Mouse (Mus musculus): ENCODE measurements at regions not wholly inside any gene's neighbourhood (a gene's known extent, or its start where the extent isn't known, plus 50 kb on each side); places are given as distances from the start of the nearest gene placed in this dataset.

DNA sequence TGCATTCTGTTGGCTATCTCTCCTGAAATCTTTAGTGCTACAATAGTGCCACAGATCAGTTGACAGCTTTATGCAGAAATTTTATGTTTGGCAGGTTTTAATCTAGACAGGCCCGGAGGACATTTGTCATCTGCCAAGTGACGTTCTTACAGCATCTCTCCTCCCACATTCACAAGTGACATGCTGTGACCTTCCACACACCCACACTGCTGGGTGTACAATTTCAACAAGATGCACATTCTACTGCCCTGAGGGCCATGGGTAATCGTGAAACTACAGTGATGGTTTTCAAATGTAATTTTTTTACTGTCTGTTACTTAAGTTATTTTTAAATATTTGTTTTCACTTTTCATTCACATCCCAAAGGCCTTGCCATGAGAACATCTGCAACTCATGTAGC lies 639.2 kb upstream of the Gm11114 start:
- no peak for DNase-seq (ENCODE audit: low spot score in 2 of 2)

DNA sequence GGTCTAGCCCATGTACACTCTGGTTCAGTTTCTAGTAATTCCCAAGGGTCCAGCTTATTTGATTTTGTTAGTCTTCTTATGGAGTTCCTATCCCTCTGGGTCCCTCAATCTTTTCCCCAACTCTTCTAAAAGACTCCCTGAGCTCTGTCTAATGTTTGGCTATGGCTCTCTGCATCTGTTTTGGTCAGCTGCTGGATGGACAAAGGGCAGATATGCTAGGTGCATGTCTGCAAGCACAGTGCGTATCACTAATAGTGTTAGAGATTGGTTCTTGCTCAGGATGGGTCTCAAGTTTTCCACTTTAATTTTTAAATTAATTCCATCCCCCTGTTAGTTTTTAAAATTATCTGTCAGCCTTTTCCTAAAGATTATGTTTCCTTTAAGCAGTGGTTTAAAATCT lies 634.2 kb upstream of the Gm11114 start:
- no peak for DNase-seq (ENCODE audit: low spot score in 2 of 2)

DNA sequence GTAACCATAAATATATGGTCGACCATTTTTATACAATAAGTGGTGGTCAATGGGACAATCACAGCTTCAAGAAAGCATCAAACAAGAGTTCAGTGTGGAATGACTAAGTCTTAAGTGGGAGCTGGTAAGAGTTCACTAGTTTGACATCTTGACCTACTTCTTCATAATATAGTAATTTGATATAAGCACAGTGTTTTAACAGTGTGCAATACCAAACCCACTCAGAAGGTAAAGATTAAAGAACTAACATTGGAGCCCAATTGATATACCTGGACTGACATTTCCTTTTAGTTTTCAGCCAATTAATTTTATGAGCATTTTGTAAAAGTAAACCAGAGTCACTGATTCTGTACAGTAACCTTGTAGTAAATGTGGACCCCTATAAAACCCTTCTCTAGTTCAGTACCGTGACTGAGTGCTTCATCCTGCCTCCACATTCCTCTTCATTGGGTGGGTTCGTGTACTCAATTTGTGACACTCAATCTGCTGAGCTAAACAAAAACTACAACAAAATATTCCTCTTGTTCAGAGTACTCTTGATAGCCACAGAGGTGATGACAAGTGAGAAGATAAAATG lies 593.9 kb upstream of the Gm11114 start:
- DNase-seq (ENCODE audit: low spot score in 2 of 2), result no peak

DNA sequence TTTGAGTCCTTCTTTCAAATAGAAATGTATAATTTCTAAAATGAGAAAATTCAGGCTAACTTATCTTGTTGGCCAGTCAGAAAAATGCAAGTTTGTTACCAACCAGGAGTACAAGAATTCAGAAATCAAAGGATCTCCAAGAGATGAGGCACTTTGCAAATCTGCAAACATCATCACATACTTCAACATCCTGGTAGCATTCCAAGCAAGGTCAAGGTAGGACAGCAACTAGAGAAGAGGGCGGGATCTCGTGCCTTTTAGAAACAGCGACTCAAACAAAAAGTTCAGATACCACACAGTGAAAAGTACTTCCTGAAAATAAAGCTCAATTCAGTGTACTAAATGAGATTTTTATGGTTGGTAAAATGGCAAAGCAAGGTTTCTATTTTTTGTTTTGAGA lies 593.2 kb upstream of the Gm11114 start:
- no peak for DNase-seq (ENCODE audit: low spot score in 2 of 2)

DNA sequence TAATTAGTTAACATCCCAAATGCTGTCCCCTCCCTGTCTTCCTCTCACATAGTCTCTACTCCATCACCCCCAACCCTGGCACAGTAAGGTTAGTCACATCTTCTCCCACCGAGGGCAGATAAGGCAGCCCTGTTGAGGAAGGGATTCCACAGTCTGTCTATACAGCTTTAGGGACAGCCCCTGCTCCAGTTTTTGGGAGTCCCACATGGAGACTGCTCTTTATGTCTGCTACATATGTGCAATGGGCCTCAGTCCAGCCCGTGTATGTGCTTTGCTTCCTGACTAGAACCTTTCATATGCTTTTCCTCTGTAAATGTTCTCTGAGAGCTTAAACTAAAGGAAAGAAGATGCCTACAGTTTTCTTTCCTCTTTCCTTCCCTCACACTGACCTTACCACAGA lies 592.1 kb upstream of the Gm11114 start:
- no peak for DNase-seq (ENCODE audit: low spot score in 2 of 2)

DNA sequence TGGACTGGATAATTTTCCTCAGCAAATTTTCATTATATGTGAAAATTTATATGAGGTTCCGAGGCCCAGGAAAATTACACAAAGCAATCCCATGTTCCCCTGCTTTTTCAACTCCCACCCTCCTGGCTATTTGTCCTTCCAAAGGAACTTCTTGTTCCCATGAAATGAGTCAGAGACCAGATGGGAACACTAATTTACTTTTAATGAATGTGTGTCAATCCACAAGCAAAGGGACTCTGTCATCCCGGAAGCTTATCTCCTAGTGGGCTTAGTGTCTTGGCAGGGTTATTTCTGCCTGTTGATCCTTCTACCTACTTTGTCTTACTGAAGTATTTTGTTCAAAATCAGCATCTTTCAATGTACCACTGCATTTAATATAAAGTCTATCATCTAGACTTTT lies 573.3 kb upstream of the Gm11114 start:
- no peak for DNase-seq (ENCODE audit: low spot score in 2 of 2)

DNA sequence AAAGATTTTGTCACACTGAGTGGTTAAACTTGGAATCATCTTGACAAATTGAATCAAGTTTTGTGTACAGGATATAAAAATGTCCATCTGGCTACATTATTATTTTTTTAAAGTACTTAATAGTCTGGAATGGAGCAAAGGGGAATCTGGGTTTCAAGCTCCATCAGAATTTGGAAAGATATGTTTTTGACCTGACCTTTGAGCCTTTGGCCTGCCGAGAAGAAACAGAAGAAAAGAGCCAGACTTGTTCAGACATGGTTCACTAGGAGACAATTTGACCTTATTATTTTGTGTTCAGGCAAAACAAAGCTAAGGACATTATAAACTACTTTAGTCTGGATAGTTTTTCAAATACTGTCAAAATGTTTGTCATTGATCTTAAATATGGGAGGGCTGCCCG lies 572.2 kb upstream of the Gm11114 start:
- no peak for DNase-seq (ENCODE audit: low spot score in 2 of 2)

DNA sequence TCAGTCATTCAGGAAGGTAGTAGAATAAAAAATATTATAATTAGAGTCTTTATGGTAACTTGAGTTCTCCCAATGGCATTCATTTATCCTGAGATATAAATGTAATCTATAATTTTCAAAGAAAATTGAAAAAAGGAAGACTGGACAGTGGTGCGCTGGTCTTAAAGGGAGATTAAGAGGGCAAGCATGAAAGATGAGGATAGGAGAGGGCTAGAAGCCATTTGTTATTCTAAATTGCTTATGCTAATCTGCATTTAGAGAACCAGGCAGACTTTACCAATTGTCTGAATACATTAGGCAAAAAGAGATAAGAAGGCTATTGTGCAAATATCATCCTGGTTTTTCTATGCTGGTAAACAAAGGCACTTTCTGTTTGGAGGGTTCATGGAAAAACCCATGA lies 558.2 kb upstream of the Gm11114 start:
- DNase-seq (ENCODE audit: low spot score in 2 of 2), result no peak

DNA sequence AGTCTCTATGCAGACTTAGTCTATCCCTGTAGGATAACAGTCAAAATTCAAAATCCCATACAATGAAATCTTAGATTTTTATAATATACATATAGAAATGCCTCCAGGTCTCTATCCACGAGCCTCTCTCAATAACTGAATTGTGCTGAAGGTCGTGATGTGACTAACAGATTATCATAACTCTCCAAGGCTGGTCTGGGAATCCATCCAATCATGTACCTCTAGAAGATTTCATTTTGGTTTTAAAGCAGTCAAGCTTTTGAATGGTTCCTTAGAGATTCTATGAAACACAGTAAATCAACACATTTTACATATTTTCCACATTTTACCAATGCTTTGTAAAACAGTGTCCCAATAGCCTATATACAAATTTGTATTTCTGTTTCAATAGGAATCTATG lies 557.7 kb upstream of the Gm11114 start:
- no peak for DNase-seq (ENCODE audit: low spot score in 2 of 2)

DNA sequence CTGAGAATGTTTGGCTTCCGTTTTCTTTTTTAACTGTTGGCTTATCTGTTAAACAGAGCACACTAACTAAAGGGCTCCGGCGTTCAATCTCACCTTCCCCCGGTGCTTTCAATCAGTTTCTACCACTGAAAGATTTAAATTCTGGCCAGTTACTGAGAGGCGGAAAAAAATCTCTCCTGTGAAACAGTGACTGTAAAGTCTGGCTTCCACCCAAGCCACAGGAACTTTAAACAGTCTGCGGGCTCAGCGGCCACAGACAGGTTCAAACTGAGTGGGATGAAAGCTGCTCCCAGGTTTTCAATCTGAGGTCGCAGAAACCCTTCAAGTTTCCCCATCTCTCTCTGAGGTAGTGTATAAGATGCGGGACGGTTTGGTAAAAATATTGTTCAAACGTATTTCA lies 538.2 kb upstream of the Gm11114 start:
- DNase-seq (ENCODE audit: low spot score in 2 of 2), result no peak

DNA sequence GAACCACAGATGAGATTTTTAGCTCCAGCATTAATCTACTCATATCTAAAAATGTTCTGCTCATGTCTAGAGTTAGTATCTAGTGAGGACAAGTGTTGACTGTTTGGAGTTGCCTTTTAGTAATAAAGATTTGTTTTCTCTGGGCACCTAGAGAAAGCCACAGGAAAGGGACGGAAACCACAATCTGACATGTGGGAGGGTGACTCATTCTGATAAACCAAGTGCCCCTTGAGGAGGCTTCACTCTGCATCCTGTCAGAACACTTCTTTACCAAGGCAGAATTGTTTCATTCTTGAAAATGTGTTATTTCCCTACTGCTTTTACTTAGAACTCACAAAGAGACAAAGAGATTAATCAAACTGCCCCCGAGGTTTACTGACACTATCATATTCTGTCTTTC lies 537.4 kb upstream of the Gm11114 start:
- DNase-seq (ENCODE audit: low spot score in 2 of 2), result no peak

DNA sequence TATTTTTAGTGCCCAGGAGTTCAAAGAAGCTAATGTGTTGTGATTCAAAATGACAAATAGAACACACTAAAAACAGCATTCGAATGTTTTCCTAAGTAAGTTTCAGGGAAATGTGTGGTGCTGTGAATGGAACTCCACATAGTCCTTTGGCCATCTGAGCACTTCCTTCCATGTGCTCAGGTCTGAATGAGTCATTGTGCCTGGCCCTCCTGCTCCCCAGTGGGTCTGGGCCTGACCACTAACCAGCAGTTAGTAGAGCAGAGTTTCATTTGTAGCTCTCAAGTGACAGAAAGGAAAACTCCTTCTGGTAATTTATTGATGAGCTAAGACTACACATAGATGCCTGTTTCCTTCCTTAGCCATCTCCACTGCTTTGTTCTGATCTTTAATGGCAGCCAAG lies 533.4 kb upstream of the Gm11114 start:
- no peak for DNase-seq (ENCODE audit: low spot score in 2 of 2)

DNA sequence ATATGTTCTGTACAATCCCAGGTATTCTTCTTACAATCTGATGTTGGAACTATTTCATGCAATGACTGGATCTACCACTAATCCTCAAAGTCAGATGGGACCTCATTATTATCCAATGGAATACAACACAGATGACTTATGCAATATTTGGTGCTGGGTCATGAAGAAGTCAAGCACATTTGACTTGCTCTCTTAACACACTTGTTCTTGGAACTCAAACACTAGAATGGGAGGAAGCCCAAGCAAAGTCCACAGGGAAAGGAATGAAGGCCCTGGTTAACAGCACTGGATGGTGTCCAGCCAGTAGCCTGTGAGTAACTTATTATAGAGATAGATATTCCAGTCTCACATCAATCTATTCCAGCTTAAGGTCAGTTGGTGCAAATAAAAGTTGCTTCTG lies 486.8 kb upstream of the Gm11114 start:
- DNase-seq (ENCODE audit: low spot score in 2 of 2), result no peak

DNA sequence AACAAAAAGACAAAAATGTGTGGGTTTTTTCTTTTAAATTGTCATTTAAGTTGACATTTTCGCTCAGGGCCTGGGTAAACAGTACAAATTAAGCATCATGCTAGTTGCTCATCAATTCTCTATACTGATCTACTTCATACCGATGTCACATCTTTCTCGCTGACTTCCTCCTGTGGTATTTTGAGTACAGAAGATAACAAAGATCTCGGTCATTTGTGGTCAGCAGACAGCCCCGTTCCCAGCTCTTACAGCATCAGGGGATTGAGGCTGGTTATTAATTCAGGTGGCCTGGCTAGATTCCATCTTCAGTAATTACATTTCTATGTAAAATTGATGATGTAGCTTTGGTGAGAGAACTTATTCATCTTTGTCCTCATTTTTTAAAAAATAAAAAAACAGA lies 483.6 kb upstream of the Gm11114 start:
- DNase-seq (ENCODE audit: low spot score in 2 of 2), result no peak

DNA sequence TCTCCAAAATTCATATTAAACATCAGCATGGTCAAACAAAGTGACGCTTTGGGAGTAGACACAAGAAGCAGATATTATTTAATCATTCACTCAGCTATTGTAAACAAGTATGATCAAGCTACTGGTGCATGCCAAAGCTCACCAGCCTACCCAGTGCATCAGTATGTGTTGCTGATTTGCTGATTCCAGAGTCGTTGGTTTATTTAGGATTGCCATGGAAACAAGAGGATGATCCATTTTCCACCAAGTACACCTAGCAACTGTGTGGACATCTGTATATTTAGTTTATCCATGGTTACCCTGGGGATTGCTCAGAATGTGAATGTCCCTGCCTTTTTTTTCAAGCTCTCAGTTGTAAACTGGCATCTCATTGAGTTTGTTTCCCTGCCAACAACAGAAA lies 481.9 kb upstream of the Gm11114 start:
- no peak for DNase-seq (ENCODE audit: low spot score in 2 of 2)

DNA sequence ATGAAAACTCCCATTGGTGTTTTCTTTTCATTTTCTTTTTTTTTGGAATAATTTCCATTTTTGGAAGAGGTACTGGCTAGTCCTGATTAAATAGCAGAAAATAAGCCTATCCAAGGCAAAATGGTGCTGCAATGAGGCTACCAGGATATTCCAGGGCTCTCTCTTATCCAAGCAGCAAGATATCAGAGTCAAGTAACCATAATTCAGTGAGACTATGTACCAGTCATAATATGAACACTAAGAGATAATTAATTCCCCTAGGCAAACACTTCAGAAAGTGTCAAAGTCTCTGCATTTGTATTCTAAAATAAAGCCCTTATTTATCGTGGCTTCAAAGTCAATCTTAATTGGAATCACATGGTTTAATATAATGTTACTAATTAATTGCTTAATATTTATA lies 475.1 kb upstream of the Gm11114 start:
- DNase-seq (ENCODE audit: low spot score in 2 of 2), result no peak

DNA sequence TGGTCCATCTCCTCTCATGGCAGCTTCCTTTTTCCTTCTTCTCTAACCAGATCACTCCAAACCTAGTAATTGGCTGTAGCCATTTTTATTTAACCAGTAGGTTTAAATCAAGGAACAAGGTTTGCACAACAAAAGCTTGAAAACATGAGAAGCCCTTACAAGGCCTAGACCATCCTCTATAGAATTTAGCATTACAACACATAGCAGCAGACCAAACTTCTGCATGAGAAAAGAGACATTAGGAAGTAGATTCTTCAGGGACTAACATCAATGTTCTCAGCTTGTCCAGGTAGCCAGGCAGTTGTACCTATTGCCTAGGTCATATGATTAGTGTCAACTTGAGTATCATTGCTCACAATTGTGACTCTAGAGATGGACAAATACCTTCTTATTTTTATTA lies 468.6 kb upstream of the Gm11114 start:
- DNase-seq (ENCODE audit: low spot score in 2 of 2), result no peak

DNA sequence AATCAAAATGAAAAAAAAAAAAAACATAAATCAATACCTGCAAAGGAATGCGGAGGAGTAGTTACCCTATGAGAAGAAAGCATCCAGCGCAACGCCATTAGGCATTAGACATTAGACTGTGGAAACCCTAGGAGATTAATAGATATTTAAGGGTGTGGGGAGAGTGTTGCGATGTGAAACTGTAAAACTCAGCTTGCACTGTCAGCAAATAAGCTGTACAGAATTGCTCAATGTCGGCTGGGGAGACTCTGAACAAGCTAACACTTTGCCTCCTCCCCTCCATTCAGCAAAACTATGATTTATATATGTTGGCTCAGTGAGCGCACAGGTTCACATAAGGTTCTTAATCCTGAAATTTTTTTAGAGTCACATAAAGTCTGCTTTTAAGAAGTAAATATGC lies 451.0 kb upstream of the Gm11114 start:
- no peak for DNase-seq (ENCODE audit: low spot score in 2 of 2)

DNA sequence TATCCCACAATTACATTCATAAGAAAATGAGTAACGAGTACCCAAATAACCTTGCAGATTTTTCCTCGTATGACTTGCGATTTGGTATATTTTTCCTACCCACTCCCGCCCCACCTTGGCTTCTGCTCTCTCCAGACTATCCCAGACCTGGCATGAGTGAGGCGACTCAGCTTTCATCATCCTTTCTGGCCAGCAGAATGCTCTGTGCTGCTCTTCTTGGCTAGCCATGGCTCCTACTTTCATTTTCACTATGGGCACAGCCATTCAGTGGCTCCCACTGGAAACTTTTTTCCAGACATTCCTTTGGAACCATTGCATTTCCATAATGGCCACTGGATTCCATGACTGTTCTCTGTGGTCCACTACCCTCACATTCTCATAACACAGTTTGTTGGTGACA lies 449.1 kb upstream of the Gm11114 start:
- DNase-seq (ENCODE audit: low spot score in 2 of 2), result no peak

DNA sequence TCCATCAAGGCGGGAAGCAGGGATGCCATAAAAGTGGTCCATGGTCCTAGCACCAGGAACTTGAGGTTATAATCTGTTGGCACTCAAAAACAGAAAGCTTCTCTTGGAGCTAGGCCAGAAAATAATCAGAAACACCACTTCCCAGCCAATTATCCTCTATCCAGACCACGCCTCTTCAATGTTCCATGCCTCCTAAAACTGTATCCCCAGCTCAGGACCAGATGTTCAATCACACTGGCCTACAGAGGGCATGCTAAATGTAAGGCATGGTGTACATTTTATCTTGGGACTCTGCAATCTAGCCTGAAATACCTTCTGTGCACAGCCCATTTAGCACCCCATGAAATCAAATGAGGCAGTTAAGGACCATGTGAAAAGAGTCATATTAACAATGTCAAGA lies 418.4 kb upstream of the Gm11114 start:
- DNase-seq (ENCODE audit: low spot score in 2 of 2), result no peak

DNA sequence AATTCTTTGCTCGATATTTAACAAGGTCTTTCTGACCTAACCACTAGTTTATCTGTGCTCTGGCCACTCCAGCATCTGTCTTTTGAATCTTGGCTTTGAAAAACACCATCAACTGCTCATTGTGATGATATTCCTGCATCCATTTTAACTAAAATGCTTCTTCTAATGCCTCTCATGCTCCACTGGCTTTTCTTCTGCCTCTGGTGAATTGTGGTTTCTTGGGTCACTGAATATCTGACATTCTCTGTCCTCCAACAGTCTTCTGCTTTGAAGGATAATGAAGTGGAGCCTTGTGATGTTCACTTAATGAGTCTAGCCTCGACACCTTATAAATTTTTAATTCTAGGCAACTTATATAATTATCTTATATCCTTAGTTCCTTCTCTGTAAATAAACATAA lies 416.5 kb upstream of the Gm11114 start:
- no peak for DNase-seq (ENCODE audit: low spot score in 2 of 2)

DNA sequence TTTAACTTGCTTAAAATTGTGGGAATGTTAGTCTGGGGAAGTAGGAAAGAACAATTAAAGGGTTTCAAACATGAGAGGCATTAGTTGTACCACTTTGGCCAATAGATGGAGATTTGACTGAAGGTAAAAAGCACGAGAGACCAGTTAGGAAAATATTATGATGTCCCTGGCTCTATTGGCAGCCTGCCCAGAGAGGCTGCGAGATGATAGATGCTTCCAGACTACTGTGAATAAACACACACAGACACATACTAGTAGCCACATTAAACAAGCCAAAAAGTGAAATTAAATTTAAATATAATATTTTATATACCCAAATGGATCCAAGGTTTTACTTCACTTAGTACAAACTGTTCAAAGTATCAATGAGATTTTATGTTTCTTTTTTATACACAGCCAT lies 411.9 kb upstream of the Gm11114 start:
- no peak for DNase-seq (ENCODE audit: low spot score in 2 of 2)

DNA sequence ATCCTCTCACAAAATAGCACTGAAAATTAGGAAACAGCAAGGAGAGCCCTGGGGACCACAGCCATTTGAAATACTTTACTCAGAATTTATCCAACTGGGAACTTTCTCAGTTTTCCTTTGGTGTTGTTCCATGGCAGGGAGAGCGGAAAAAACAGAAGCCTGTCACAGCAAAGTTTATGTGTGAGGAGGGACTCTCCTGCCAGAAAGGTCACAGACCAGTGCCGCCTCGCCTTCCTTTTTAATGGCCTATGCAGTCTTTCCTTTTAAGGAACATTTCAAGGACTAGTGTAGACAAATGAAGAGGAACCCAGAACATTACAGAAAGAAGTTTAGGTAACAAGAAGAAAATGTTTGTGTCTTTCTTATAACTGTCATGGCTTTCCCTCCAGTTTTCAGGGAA lies 406.3 kb upstream of the Gm11114 start:
- DNase-seq (ENCODE audit: low spot score in 2 of 2), result no peak

DNA sequence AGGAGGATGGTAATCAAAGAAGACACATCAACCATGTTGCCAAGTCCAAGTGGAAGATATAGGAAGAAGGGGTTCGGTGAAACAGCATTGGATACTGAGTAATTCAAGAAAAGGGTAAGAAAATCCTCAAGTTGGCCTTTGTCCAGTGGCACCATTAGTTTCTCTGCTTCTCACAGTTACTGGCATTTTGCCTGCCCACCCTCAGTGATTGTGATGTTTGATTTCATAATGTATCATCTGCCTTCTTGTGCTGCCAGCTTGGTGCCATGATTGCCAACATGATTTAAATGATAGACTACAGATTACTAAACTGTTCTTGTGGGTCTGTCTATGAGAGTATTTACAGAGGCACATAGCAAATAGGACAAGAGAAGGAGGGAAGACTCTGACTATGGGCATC lies 399.3 kb upstream of the Gm11114 start:
- DNase-seq (ENCODE audit: low spot score in 2 of 2), result no peak

DNA sequence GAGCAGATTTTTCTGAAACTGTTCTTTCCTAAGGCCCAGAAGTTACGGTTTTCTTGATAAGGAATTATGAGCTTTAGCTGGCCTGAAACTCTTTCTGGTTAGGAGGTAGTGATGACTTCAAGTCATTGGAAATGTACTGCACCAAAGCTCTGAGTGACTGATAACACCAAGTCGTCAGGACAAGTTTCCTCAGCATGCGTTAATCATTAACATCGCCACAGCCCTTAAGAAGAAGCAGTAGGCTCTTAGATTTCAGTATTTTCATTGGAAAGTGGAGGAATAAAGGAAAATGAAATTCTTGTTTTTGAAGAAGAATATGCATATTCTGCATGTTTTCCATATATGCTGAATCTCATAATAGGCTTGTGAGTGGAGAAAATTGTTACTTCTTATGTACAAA lies 390.3 kb upstream of the Gm11114 start:
- no peak for DNase-seq (ENCODE audit: low spot score in 2 of 2)
